In genomic region chr2:46521147-46521965, GRCm38 (mm10) we compare ENCODE assay signal across 13 mouse cellular contexts.
A peak's percentile ranks its signal among the peaks of the same experiment; 100 is the strongest.
DNase-seq lines count a peak whose midpoint lies in the region; ATAC-seq and TF ChIP-seq lines count a peak whose summit lies in the region.
"Had no signal": no experiment of that assay in that cellular context is flagged by ENCODE, and none has a peak within 500 bp of the region (broad histone marks: within the 10 kb centered on the region; RNA-seq: fewer than 3 reads in every experiment).

No protein-coding gene starts in this region.

- ATAC-seq in lung, postnatal 0 days: no peak; the same call in 1 of the 2 replicates
- ATAC-seq in megakaryocyte-erythroid progenitor cell, adult 5-6 weeks (replicated peaks; ENCODE audit: low FRiP score, low TSS enrichment, poor library complexity, severe bottlenecking): no peak
- ATAC-seq: forebrain, embryonic 13.5 days; midbrain, embryonic 15.5 days had no signal

- TF ChIP-seq CTCF in lung, postnatal 0 days (IDR thresholded peaks at IDR 0.05): no peak

- H3K4me1 ChIP-seq in lung, postnatal 0 days (ENCODE audit: insufficient read depth, low read depth, low read length): no peaks in the 10 kb centered on the region; the same call in 1 of the 2 replicates
- H3K4me1 ChIP-seq: forebrain, embryonic 13.5 days; limb, embryonic 12.5 days; midbrain, embryonic 15.5 days had no signal

- no peak for TF ChIP-seq EP300 in lung, postnatal 0 days (IDR thresholded peaks at IDR 0.05)

- no peaks in the 10 kb centered on the region for H3K9me3 ChIP-seq in lung, postnatal 0 days (ENCODE audit: low read length)
- H3K9me3 ChIP-seq: forebrain, embryonic 13.5 days; heart, embryonic 13.5 days; limb, embryonic 12.5 days; midbrain, embryonic 15.5 days had no signal

- H3K4me3 ChIP-seq in lung, postnatal 0 days (ENCODE audit: low read depth, low read length): no peak overlapping the region
- H3K4me3 ChIP-seq: forebrain, embryonic 13.5 days; heart, embryonic 13.5 days; limb, embryonic 12.5 days; midbrain, embryonic 15.5 days had no signal

- peak; percentile 4 to 10 for DNase-seq in heart, postnatal 14 days
- no peak for DNase-seq in heart, postnatal 36 days
- DNase-seq in lung, postnatal 0 days (ENCODE audit: low spot score): peak; percentile 14
- DNase-seq in lung, postnatal 36 days: no peak
- peak; percentile 33 for DNase-seq in gastrocnemius, postnatal 14 days
- peak; percentile 26 for DNase-seq in skeletal muscle tissue, adult 2 months (ENCODE audit: low read depth, low spot score)
- DNase-seq: cerebellum, adult 18-20 months; lung, adult 2 months had no signal

- H3K9ac ChIP-seq in lung, postnatal 0 days (replicated peaks; ENCODE audit: low read depth): no peak overlapping the region
- H3K9ac ChIP-seq: forebrain, embryonic 13.5 days; heart, embryonic 13.5 days; limb, embryonic 12.5 days; midbrain, embryonic 15.5 days had no signal

- no peaks in the 10 kb centered on the region for H3K27me3 ChIP-seq in lung, postnatal 0 days (replicated peaks; ENCODE audit: insufficient read depth, low read length)
- H3K27me3 ChIP-seq: forebrain, embryonic 13.5 days; heart, embryonic 13.5 days; limb, embryonic 12.5 days; midbrain, embryonic 15.5 days had no signal

- H3K4me2 ChIP-seq in lung, postnatal 0 days (replicated peaks; ENCODE audit: low read depth, low read length): no peak overlapping the region
- H3K4me2 ChIP-seq: forebrain, embryonic 13.5 days; heart, embryonic 13.5 days; limb, embryonic 12.5 days; midbrain, embryonic 15.5 days had no signal

- no peaks in the 10 kb centered on the region for H3K36me3 ChIP-seq in lung, postnatal 0 days (ENCODE audit: insufficient read depth, low read length)
- H3K36me3 ChIP-seq: heart, embryonic 13.5 days; limb, embryonic 12.5 days; midbrain, embryonic 15.5 days had no signal

- intact Hi-C loops in heart, postnatal 14 days (cut with DNase I): no loop called here
- intact Hi-C loops in heart, postnatal 36 days (cut with DNase I): no loop called here
- intact Hi-C loops in gastrocnemius, postnatal 14 days (cut with DNase I; ENCODE audit: low total_unique reads): no loop called here

- no peak overlapping the region for H3K27ac ChIP-seq in lung, postnatal 0 days (ENCODE audit: low read length)
- H3K27ac ChIP-seq: forebrain, embryonic 13.5 days; heart, embryonic 13.5 days; limb, embryonic 12.5 days; midbrain, embryonic 15.5 days had no signal

- WGBS in lung, postnatal 0 days: 50% methylated on average over 5 of the region's 5 CpGs

Comparison
In these comparisons a context has a peak if more than half of its experiments do, and no peak if none do; other contexts are left out.
1. DNase-seq: peak in heart, postnatal 14 days (2 of 2), lung, postnatal 0 days (single experiment), gastrocnemius, postnatal 14 days (single experiment) and skeletal muscle tissue, adult 2 months (single experiment); none in heart, postnatal 36 days (0 of 2) and lung, postnatal 36 days (single experiment).